Mouse (Mus musculus) 3134 (cell line): Measurements from ENCODE around the gene Utp6.
"Not testable (repeated sequence)": the region's sequence is repeated elsewhere in the genome, so short reads cannot be mapped to it uniquely, and the experiment has no call there.

Source experiments
- DNase-seq: peaks from one replicate; pipeline ENCODE4 v3.0.0-alpha.2; 2011; ENCODE audit warnings: low spot score; ENCODE audit not compliant: insufficient read length; ENCODE audit errors: extremely low read depth

Utp6 gene

GRCm38 (mm10) chr11:79962125-79962876, at the start of gene Utp6:
TSS of gene Utp6 (minus strand) at chr11:79962390.
- peak; percentile 90 for DNase-seq

GRCm38 (mm10) chr11:79994271-79994988, 32.2 kb upstream of the Utp6 start:
- DNase-seq, result no peak

GRCm38 (mm10) chr11:79993356-79994270, 31.4 kb upstream of the Utp6 start:
- peak; percentile 63 for DNase-seq

- DNase-seq, result peak; percentile 99
Measured at GRCm38 (mm10) chr11:79992592-79993355, 30.6 kb upstream of the Utp6 start, which contains the start of gene Suz12. TSS of gene Suz12 (plus strand) at chr11:79993106.

GRCm38 (mm10) chr11:79992035-79992591, 29.9 kb upstream of the Utp6 start:
- DNase-seq, result no peak

- DNase-seq, result no peak
Measured at GRCm38 (mm10) chr11:79991600-79991999, 29.4 kb upstream of the Utp6 start.

- no peak for DNase-seq
Measured at GRCm38 (mm10) chr11:79990120-79990519, 27.9 kb upstream of the Utp6 start.

- no peak for DNase-seq
Measured at GRCm38 (mm10) chr11:79987896-79988295, 25.7 kb upstream of the Utp6 start.

- no peak for DNase-seq
Measured at GRCm38 (mm10) chr11:79986886-79987285, 24.7 kb upstream of the Utp6 start.

- not testable (repeated sequence) for DNase-seq
Measured at GRCm38 (mm10) chr11:79977747-79978146, 15.6 kb upstream of the Utp6 start.

- DNase-seq, result not testable (repeated sequence)
Measured at GRCm38 (mm10) chr11:79977061-79977460, 14.9 kb upstream of the Utp6 start.

- DNase-seq, result not testable (repeated sequence)
Measured at GRCm38 (mm10) chr11:79976645-79977044, 14.5 kb upstream of the Utp6 start.

GRCm38 (mm10) chr11:79976222-79976621, 14.0 kb upstream of the Utp6 start:
- no peak for DNase-seq

- DNase-seq, result no peak
Measured at GRCm38 (mm10) chr11:79975377-79975776, 13.2 kb upstream of the Utp6 start.

- DNase-seq, result no peak
Measured at GRCm38 (mm10) chr11:79973626-79974476, 11.7 kb upstream of the Utp6 start.

GRCm38 (mm10) chr11:79973133-79973532, 10.9 kb upstream of the Utp6 start:
- no peak for DNase-seq

GRCm38 (mm10) chr11:79967752-79968151, 5.6 kb upstream of the Utp6 start:
- no peak for DNase-seq

GRCm38 (mm10) chr11:79965896-79966295, 3.7 kb upstream of the Utp6 start:
- no peak for DNase-seq
